Mouse (Mus musculus): Measurements from ENCODE around the gene Uba7. TPM values are rescaled to one million over a fixed set of nuclear protein-coding genes. Genes with fewer than 3 reads are reported as not detected.

Gene Uba7
- polyA plus RNA-seq, 1 experiment from 2014 or later = 28.0 TPM

- Histone ChIP-seq H3K27ac (replicated peaks) (peak overlapping the region; percentile 98), H3K27me3 (no peaks in the 10 kb centered on the region), H3K4me3 (replicated peaks) (peak overlapping the region; percentile 84), H3K9me3 (replicated peaks) (no peaks in the 10 kb centered on the region), H3K36me3 (no peaks in the 10 kb centered on the region), H3K4me1 (peaks cover 59% of the 10 kb centered on the region), H3K4me2 (replicated peaks) (peak overlapping the region; percentile 80), H3K9ac (peak overlapping the region; percentile 1; the same call in 1 of the 2 replicates)
- 20% methylated on average over 7 of the region's 7 CpGs for WGBS
- peak; percentile 62 for ATAC-seq (ENCODE audit: insufficient number of reproducible peaks, low FRiP score, low TSS enrichment, low read depth)
Observed at GRCm38 (mm10) chr9:107981684-107982605, 6.6 kb downstream of the Uba7 start.

GRCm38 (mm10) chr9:107982681-107983346 lies 7.5 kb downstream of the Uba7 start, which contains the start of gene Gm20661:
Gm20661 (plus strand) TSS chr9:107983058.
- H3K27me3 ChIP-seq = no peaks in the 10 kb centered on the region
- peaks cover 60% of the 10 kb centered on the region for H3K4me1 ChIP-seq
- H3K27ac ChIP-seq (replicated peaks) = peak within 1 kb of the TSS; percentile 98
- WGBS = 22% methylated on average over 14 of the region's 14 CpGs
- no peaks in the 10 kb centered on the region for H3K9me3 ChIP-seq (replicated peaks)
- no peaks in the 10 kb centered on the region for H3K36me3 ChIP-seq
- peak within 1 kb of the TSS; percentile 80 for H3K4me2 ChIP-seq (replicated peaks)
- peak; percentile 78 for ATAC-seq (ENCODE audit: insufficient number of reproducible peaks, low FRiP score, low TSS enrichment, low read depth)
- H3K9ac ChIP-seq = peak within 1 kb of the TSS; percentile 61
- peak within 1 kb of the TSS; percentile 84 for H3K4me3 ChIP-seq (replicated peaks)

GRCm38 (mm10) chr9:107983421-107983890 lies 8.2 kb downstream of the Uba7 start:
- peak overlapping the region; percentile 98 for H3K27ac ChIP-seq (replicated peaks)
- no peaks in the 10 kb centered on the region for H3K27me3 ChIP-seq
- H3K4me2 ChIP-seq (replicated peaks) = peak overlapping the region; percentile 80
- H3K9ac ChIP-seq = peak overlapping the region; percentile 61
- 9% methylated on average over 4 of the region's 4 CpGs for WGBS
- H3K36me3 ChIP-seq = no peaks in the 10 kb centered on the region
- peak overlapping the region; percentile 84 for H3K4me3 ChIP-seq (replicated peaks)
- no peaks in the 10 kb centered on the region for H3K9me3 ChIP-seq (replicated peaks)
- H3K4me1 ChIP-seq = peaks cover 63% of the 10 kb centered on the region
- peak; percentile 74 for ATAC-seq (ENCODE audit: insufficient number of reproducible peaks, low FRiP score, low TSS enrichment, low read depth)

- ATAC-seq (ENCODE audit: insufficient number of reproducible peaks, low FRiP score, low TSS enrichment, low read depth) = no peak
- Histone ChIP-seq H3K36me3 (no peaks in the 10 kb centered on the region), H3K4me3 (replicated peaks) (peak overlapping the region; percentile 84), H3K4me2 (replicated peaks) (peak overlapping the region; percentile 80), H3K4me1 (peaks cover 63% of the 10 kb centered on the region), H3K27me3 (no peaks in the 10 kb centered on the region), H3K27ac (replicated peaks) (peak overlapping the region; percentile 98), H3K9me3 (replicated peaks) (no peaks in the 10 kb centered on the region), H3K9ac (peak overlapping the region; percentile 61)
- WGBS = 23% methylated on average over 19 of the region's 19 CpGs
Observed at GRCm38 (mm10) chr9:107984052-107984753, 8.9 kb downstream of the Uba7 start.

- no peaks in the 10 kb centered on the region for H3K36me3 ChIP-seq
- no peaks in the 10 kb centered on the region for H3K9me3 ChIP-seq (replicated peaks)
- H3K9ac ChIP-seq = peak overlapping the region; percentile 61
- H3K27ac ChIP-seq (replicated peaks) = peak overlapping the region; percentile 98
- peaks cover 63% of the 10 kb centered on the region for H3K4me1 ChIP-seq
- WGBS = 18% methylated on average over 9 of the region's 9 CpGs
- no peak for ATAC-seq (ENCODE audit: insufficient number of reproducible peaks, low FRiP score, low TSS enrichment, low read depth)
- H3K4me3 ChIP-seq (replicated peaks) = peak overlapping the region; percentile 84
- peak overlapping the region; percentile 80 for H3K4me2 ChIP-seq (replicated peaks)
- no peaks in the 10 kb centered on the region for H3K27me3 ChIP-seq
Observed at GRCm38 (mm10) chr9:107984754-107985055, 9.4 kb downstream of the Uba7 start.

- peak; percentile 71 for ATAC-seq (ENCODE audit: insufficient number of reproducible peaks, low FRiP score, low TSS enrichment, low read depth)
- peaks cover 57% of the 10 kb centered on the region for H3K4me1 ChIP-seq
Observed at GRCm38 (mm10) chr9:107985131-107986119, 10.1 kb downstream of the Uba7 start, which contains the start of gene Inka1. Inka1 (minus strand) TSS chr9:107985879.

GRCm38 (mm10) chr9:107986376-107986775 lies 11.1 kb downstream of the Uba7 start:
- peak overlapping the region; percentile 80 for H3K4me2 ChIP-seq (replicated peaks)
- H3K27ac ChIP-seq (replicated peaks) = peak overlapping the region; percentile 98; the same call in 1 of the 2 replicates
- peaks cover 47% of the 10 kb centered on the region for H3K4me1 ChIP-seq
- no peaks in the 10 kb centered on the region for H3K27me3 ChIP-seq
- no peaks in the 10 kb centered on the region for H3K36me3 ChIP-seq
- 6% methylated on average over 18 of the region's 18 CpGs for WGBS
- no peaks in the 10 kb centered on the region for H3K9me3 ChIP-seq (replicated peaks)
- no peak overlapping the region for H3K9ac ChIP-seq
- no peak for ATAC-seq (ENCODE audit: insufficient number of reproducible peaks, low FRiP score, low TSS enrichment, low read depth)
- H3K4me3 ChIP-seq (replicated peaks) = peak overlapping the region; percentile 84

More at GRCm38 (mm10) chr9:107985131-107986119, 10.1 kb downstream of the Uba7 start, which contains the start of gene Inka1:
- Histone ChIP-seq H3K36me3 (no peaks in the 10 kb centered on the region), H3K27me3 (no peaks in the 10 kb centered on the region), H3K9me3 (replicated peaks) (no peaks in the 10 kb centered on the region), H3K4me2 (replicated peaks) (peak within 1 kb of the TSS; percentile 80), H3K4me3 (replicated peaks) (peak within 1 kb of the TSS; percentile 84), H3K9ac (peak within 1 kb of the TSS; percentile 61), H3K27ac (replicated peaks) (peak within 1 kb of the TSS; percentile 98)
- WGBS = under 1% methylated on average over 58 of the region's 58 CpGs

- Histone ChIP-seq H3K4me1 (peaks cover 31% of the 10 kb centered on the region), H3K4me2 (replicated peaks) (no peak overlapping the region), H3K9ac (no peak overlapping the region), H3K36me3 (no peaks in the 10 kb centered on the region), H3K27ac (replicated peaks) (no peak overlapping the region), H3K4me3 (replicated peaks) (no peak overlapping the region), H3K9me3 (replicated peaks) (no peaks in the 10 kb centered on the region), H3K27me3 (no peaks in the 10 kb centered on the region)
- WGBS = 46% methylated on average over 3 of the region's 3 CpGs
- ATAC-seq (ENCODE audit: insufficient number of reproducible peaks, low FRiP score, low TSS enrichment, low read depth) = no peak
Observed at GRCm38 (mm10) chr9:107987950-107988349, 12.6 kb downstream of the Uba7 start.

- Histone ChIP-seq H3K27ac (replicated peaks) (no peak within 1 kb of the TSS), H3K4me3 (replicated peaks) (no peak within 1 kb of the TSS), H3K9me3 (replicated peaks) (no peaks in the 10 kb centered on the region), H3K36me3 (no peaks in the 10 kb centered on the region), H3K4me2 (replicated peaks) (no peak within 1 kb of the TSS), H3K9ac (no peak within 1 kb of the TSS), H3K27me3 (no peaks in the 10 kb centered on the region), H3K4me1 (0 out of 2 replicates have a peak, but pooled peaks cover 4% of the 10 kb centered on the region)
- no peak for ATAC-seq (ENCODE audit: insufficient number of reproducible peaks, low FRiP score, low TSS enrichment, low read depth)
- WGBS = 17% methylated on average over 2 of the region's 2 CpGs
Observed at GRCm38 (mm10) chr9:107992197-107992596, 16.9 kb downstream of the Uba7 start, which contains the start of gene Cdhr4. Cdhr4 (plus strand) TSS chr9:107992497.

GRCm38 (mm10) chr9:107993013-107993412 lies 17.7 kb downstream of the Uba7 start:
- Histone ChIP-seq H3K4me2 (replicated peaks) (no peak overlapping the region), H3K27ac (replicated peaks) (no peak overlapping the region), H3K4me1 (0 out of 2 replicates have a peak, but pooled peaks cover 1% of the 10 kb centered on the region), H3K9me3 (replicated peaks) (no peaks in the 10 kb centered on the region), H3K9ac (no peak overlapping the region), H3K36me3 (no peaks in the 10 kb centered on the region), H3K4me3 (replicated peaks) (no peak overlapping the region), H3K27me3 (no peaks in the 10 kb centered on the region)
- WGBS = 73% methylated on average over 11 of the region's 11 CpGs
- no peak for ATAC-seq (ENCODE audit: insufficient number of reproducible peaks, low FRiP score, low TSS enrichment, low read depth)
